Mouse (Mus musculus) heart, embryonic 15.5 days (tissue): Measurements from ENCODE around the gene Ttc30b. TPM values are rescaled to one million over a fixed set of nuclear protein-coding genes. Genes with fewer than 3 reads are reported as not detected.
"Not testable (repeated sequence)": the region's sequence is repeated elsewhere in the genome, so short reads cannot be mapped to it uniquely, and the experiment has no call there.

Experiments used
- ATAC-seq: fragments of 200-750 bp; cut with Nextera tagmentation; replicated peaks from 2 replicates; pipeline ENCODE4 v1.8.0; 2017; ENCODE audit warnings: low read depth, moderate TSS enrichment; ENCODE audit not compliant: insufficient number of reproducible peaks, insufficient read depth, low FRiP score
- H3K27ac ChIP-seq: fragments of 300-500 bp; sonication (generic); 2 replicates; pipeline ENCODE4 v1.5.1; 2015; ENCODE audit warnings: mild to moderate bottlenecking, inconsistent platforms
- H3K27me3 ChIP-seq: fragments of 300-500 bp; sonication (generic); 2 replicates; pipeline ENCODE4 v1.6.1; 2015; ENCODE audit warnings: inconsistent platforms
- H3K36me3 ChIP-seq: fragments of 300-500 bp; sonication (generic); 2 replicates; pipeline ENCODE4 v1.6.1; 2015; ENCODE audit warnings: mild to moderate bottlenecking, inconsistent platforms
- H3K4me1 ChIP-seq: fragments of 300-500 bp; sonication (generic); replicated peaks from 2 replicates; pipeline ENCODE4 v1.6.1; 2015; ENCODE audit warnings: inconsistent platforms
- H3K4me2 ChIP-seq: fragments of 300-500 bp; sonication (generic); 2 replicates; pipeline ENCODE4 v1.6.1; 2015; ENCODE audit warnings: inconsistent platforms, mild to moderate bottlenecking, moderate library complexity
- H3K4me3 ChIP-seq: fragments of 300-500 bp; sonication (generic); 2 replicates; pipeline ENCODE4 v1.5.1; 2015; ENCODE audit warnings: mild to moderate bottlenecking, inconsistent platforms
- H3K9ac ChIP-seq: fragments of 300-500 bp; sonication (generic); 2 replicates; pipeline ENCODE4 v1.6.1; 2015; ENCODE audit warnings: mild to moderate bottlenecking, inconsistent platforms
- H3K9me3 ChIP-seq: fragments of 300-500 bp; sonication (generic); replicated peaks from 2 replicates; pipeline ENCODE4 v1.6.1; 2016; ENCODE audit warnings: inconsistent platforms
- WGBS: fragments of 180-500 bp; shearing (Covaris S2); methylation state at CpG from one replicate; pipeline ENCODE4 v1.1.7; 2015; ENCODE audit warnings: mixed read lengths; 5-methylcytosine and 5-hydroxymethylcytosine counted together
- polyA plus RNA-seq: library from polyadenylated mRNA; unstranded; fragments of >200 nt; fragmentation: Nextera tagmentation; extraction: Ambion mirVana; gene quantifications from 2 replicates; pipeline ENCODE4 v1.2.1, GENCODE M21; 2015

Gene Ttc30b
- polyA plus RNA-seq, 1 experiment from 2014 or later, result 11.7 TPM

DNA sequence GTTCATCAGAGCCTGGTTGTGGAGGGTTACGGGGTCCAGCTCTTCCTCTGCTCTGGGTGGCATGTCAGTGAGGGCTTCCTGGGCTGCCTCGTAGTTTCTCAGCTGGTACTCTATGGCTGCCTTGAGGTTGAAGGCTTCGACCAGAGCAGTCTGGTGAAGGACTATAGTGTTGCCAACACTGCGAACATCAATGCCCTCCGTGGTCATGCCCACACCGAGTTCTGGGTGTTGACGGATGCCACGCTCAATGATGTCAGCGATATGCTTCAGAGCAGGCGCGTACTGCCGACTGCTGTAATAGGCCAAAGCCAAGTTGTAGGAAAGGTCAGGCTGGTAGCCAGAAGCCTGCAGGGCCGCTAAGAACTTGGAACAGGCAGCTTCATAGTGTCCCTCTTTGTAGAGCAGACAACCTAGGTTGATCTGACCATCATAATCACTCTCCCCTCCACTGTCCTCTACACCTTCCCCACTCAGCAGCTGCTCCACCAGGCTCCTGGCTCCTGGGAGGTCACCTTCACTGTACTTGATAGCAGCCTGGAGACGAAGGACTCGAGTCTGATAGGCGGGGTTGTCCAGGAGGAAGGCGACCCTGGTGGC lies 767 bp downstream of the Ttc30b start:
- H3K9ac ChIP-seq, result peak overlapping the region; percentile 48
- not testable (repeated sequence) for H3K27me3 ChIP-seq, ATAC-seq, H3K4me1 ChIP-seq, H3K9me3 ChIP-seq, H3K36me3 ChIP-seq
- H3K4me3 ChIP-seq, result peak overlapping the region; percentile 68
- H3K27ac ChIP-seq, result 0 out of 2 replicates have a peak overlapping the region, but pooled peaks have one; percentile 82
- WGBS, result 62% methylated on average over 16 of the region's 17 CpGs
- H3K4me2 ChIP-seq, result peak overlapping the region; percentile 62

DNA sequence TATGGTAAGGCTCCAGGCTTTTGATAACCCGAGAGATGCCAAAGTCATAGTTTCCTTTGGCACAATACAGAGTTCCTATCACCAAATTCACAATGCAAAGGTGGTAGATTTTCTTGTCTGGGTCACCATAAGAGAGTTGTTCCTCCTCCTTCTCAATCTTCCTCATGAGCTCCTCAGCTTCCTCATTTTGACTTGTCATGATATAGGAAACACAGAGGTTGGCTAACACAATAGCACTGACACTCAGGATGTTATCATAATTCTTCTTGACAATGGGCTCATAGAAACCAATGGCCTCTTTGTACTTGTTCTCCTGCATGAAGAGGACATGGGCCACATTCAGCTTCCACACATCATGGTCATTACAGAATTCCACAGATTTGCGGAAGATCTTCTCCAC lies 1.7 kb downstream of the Ttc30b start:
- H3K27me3 ChIP-seq, H3K4me1 ChIP-seq, ATAC-seq, H3K4me2 ChIP-seq, H3K36me3 ChIP-seq, H3K9me3 ChIP-seq, H3K27ac ChIP-seq, H3K9ac ChIP-seq, H3K4me3 ChIP-seq: not testable (repeated sequence)
- WGBS, result 86% methylated on average over 2 of the region's 2 CpGs

DNA sequence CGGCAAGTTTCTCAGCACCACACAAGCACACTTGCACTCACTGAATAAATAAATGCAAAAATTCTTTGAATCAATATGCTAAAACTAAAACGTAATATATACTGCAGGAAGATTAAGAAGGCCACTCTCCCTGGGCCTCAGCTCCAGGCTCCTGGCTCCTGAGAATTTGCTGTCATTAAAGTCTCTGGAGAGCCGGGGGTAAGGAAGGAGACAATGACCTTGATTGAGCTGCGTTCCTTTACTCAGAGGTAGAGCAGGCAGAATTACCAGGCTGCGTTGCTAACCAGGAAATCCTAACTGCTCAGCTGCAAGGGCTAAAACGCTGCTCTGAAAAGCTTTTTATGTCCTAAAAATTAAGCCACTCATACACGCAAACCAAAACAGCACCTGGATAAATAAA lies 4.8 kb downstream of the Ttc30b start:
- Histone ChIP-seq H3K4me2 (no peak overlapping the region), H3K9ac (no peak overlapping the region), H3K27me3 (no peaks in the 10 kb centered on the region), H3K36me3 (no peaks in the 10 kb centered on the region), H3K4me3 (no peak overlapping the region), H3K4me1 (peaks cover 10% of the 10 kb centered on the region), H3K27ac (peak overlapping the region; percentile 71), H3K9me3 (no peaks in the 10 kb centered on the region)
- no peak for ATAC-seq
- WGBS, result 30% methylated on average over 7 of the region's 7 CpGs

DNA sequence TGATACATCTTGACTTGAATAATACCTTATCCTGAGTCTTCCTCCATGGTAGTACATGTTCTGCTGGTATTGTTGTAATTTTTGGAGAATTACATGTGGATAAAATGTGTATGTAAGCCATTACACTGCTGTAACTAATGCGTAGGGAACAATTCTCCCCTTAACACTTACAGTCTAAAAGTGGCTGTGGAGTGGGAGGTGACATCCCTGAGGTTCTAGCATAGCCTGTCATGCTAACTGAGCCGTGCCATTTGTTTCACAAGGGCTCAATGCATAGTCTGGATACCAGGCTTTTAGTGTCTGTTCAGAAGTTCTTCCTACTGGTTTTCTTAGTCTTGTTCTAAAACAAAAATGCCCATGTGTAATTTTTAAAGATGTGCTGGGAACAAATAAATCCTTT lies 7.4 kb downstream of the Ttc30b start:
- H3K27me3 ChIP-seq, result no peaks in the 10 kb centered on the region
- WGBS, result 80% methylated on average over 2 of the region's 2 CpGs
- H3K4me2 ChIP-seq, result no peak overlapping the region
- H3K4me1 ChIP-seq, result peaks cover 10% of the 10 kb centered on the region
- H3K4me3 ChIP-seq, result no peak overlapping the region
- ATAC-seq, result no peak
- no peaks in the 10 kb centered on the region for H3K9me3 ChIP-seq
- H3K36me3 ChIP-seq, result no peaks in the 10 kb centered on the region
- H3K27ac ChIP-seq, result no peak overlapping the region
- H3K9ac ChIP-seq, result no peak overlapping the region

DNA sequence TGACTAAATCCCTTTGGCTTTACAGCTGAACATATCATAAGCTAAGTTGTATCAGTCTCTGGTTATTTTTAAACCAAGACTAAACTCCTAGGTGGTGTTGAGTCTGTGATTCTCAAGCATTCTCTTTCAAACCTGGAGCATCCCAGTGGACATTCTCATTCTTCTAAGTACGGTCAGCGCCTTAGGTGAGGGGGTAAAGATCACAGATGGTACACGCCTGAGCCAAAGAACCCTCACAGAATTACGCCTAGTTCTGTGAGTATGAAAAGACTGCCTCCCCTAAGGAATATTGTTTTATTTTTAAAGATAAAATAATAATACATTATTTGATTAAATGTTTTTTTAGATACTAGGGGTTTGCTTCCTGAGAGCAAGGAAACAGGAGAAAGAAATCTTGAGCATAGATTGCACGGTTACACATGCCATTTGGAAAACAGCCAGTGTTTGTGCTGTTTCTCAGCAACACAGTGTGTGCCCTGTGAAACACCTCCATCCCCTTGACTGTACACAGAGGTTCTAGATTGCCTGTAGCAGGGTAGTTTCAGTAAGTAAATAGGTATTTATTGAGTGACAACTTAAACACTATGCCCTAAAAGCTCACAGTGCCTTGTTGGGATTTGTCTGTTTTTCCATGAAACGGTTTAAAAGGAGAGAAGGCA lies 8.5 kb downstream of the Ttc30b start:
- Histone ChIP-seq H3K36me3 (no peaks in the 10 kb centered on the region), H3K9me3 (no peaks in the 10 kb centered on the region), H3K4me2 (no peak overlapping the region), H3K9ac (no peak overlapping the region), H3K4me1 (peaks cover 10% of the 10 kb centered on the region), H3K4me3 (no peak overlapping the region), H3K27me3 (no peaks in the 10 kb centered on the region), H3K27ac (no peak overlapping the region)
- WGBS, result 85% methylated on average over 6 of the region's 6 CpGs
- ATAC-seq, result no peak

DNA sequence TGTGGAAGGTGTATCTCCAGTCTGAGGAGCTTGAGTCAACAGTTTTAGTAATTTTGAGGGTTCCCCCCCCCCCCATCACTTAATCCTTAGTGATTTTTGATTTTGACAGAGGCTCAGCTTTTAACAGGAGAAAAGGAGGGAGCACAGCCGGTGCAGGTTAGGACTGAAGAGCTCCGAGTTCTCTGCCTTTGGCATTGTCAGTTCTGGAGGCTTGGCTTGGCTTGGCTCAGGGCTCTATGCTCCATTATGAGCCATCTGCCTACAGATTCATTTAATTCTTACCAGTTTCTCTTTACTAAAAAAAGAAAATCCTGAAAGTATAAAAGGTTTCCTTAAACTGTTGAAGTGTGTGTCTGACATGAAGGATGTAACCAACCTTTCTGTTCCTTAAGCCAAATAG lies 9.2 kb downstream of the Ttc30b start:
- H3K27me3 ChIP-seq, result no peaks in the 10 kb centered on the region
- no peak overlapping the region for H3K4me3 ChIP-seq
- no peaks in the 10 kb centered on the region for H3K9me3 ChIP-seq
- H3K36me3 ChIP-seq, result no peaks in the 10 kb centered on the region
- no peak overlapping the region for H3K27ac ChIP-seq
- no peak for ATAC-seq
- 95% methylated on average over 2 of the region's 2 CpGs for WGBS
- no peak overlapping the region for H3K9ac ChIP-seq
- peaks cover 9% of the 10 kb centered on the region for H3K4me1 ChIP-seq
- H3K4me2 ChIP-seq, result no peak overlapping the region

DNA sequence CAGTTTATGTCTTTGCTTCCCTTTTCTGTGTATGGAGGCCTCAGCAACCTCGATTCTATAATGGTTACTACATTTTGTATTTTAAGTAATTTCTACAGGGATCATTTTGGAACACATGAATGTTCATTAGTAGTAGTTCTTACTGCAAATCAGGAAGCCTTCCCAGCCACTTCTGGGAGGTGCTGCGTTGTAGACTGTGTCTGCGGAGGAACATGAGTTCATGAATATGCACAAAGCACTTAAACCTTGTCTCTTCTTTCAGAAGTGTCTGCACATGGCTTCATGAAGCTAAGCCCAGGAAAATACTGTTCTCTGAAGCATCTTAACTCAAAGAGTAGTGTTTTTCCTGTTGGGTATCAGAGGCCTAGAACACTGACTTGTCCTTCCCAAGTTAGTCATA lies 10.4 kb downstream of the Ttc30b start:
- H3K4me2 ChIP-seq, result no peak overlapping the region
- no peak overlapping the region for H3K9ac ChIP-seq
- H3K27ac ChIP-seq, result no peak overlapping the region
- no peaks in the 10 kb centered on the region for H3K27me3 ChIP-seq
- no peaks in the 10 kb centered on the region for H3K4me1 ChIP-seq
- no peak overlapping the region for H3K4me3 ChIP-seq
- 91% methylated on average over 3 of the region's 3 CpGs for WGBS
- no peaks in the 10 kb centered on the region for H3K9me3 ChIP-seq
- no peak for ATAC-seq
- H3K36me3 ChIP-seq, result no peaks in the 10 kb centered on the region

DNA sequence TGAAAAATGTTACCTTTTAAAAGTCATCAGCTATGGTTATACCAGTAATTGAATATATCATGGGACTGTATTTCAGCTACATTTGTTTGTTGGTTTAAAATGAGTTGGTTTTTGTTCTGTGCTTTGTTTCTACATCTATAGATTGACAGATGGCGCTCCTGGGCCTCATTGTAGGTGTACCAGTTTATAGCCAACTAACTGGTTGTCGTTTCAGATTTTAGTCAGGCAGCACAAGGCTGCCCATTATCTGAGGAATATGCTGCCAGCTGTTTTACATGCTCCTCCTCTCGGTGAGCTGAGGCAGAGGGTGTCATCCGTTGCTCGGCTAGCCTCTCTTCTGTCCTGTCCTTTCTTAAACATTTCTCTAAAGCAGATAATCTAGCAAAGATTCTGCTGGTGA lies 12.3 kb downstream of the Ttc30b start:
- Histone ChIP-seq H3K27me3 (no peaks in the 10 kb centered on the region), H3K36me3 (no peaks in the 10 kb centered on the region), H3K9me3 (no peaks in the 10 kb centered on the region), H3K4me3 (no peak overlapping the region), H3K4me2 (no peak overlapping the region), H3K9ac (no peak overlapping the region), H3K4me1 (no peaks in the 10 kb centered on the region), H3K27ac (no peak overlapping the region)
- WGBS, result 84% methylated on average over 5 of the region's 5 CpGs
- no peak for ATAC-seq

DNA sequence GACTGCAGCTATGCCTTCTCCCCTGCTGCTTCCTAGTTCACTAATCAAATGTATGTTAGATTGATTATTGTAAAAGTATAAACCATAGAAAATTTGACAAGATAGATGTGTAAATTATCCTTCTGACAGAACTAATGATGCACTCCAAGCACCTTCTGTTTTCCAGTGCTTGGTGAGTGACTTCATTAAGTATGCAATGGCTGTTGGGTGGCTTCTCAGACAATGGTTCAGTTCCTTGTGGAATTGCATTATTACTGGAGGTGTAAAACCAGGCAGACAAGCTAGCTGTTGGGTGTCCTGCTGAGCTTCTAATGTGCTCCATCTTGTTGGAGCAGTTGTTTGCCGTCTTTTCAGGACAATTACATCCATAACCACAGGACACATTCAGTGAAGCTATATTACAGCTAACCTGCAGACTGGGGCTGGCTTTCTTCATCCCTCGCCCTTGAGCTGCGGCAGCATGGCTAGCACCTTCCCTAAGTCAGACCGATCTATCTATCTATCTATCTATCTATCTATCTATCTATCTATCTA lies 14.5 kb downstream of the Ttc30b start:
- Histone ChIP-seq H3K36me3 (no peaks in the 10 kb centered on the region), H3K4me1 (no peaks in the 10 kb centered on the region), H3K9ac (no peak overlapping the region), H3K4me2 (no peak overlapping the region), H3K27ac (no peak overlapping the region), H3K4me3 (no peak overlapping the region), H3K27me3 (no peaks in the 10 kb centered on the region), H3K9me3 (no peaks in the 10 kb centered on the region)
- 85% methylated on average over 4 of the region's 4 CpGs for whole genome bisulfite sequencing
- no peak for ATAC-seq

DNA sequence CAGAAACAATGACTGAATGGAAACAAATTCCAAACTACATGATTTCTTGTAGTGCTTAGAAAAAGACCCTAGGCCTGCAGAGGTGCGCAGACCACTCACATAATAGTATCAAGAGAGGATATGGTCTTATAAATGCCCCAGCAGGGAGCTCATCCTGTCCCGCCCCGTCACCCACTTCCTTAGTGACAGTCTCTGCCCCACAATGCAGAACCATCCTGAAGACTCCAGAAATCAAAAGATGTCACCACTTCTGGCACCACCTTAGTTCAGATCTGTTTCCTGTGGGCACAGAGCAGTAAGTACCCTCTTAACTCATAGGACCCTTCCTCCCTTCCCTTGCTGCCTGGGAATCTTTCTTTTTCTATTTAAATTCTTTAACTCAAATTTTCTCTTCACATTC lies 23.3 kb downstream of the Ttc30b start:
- WGBS, result 88% methylated on average over 3 of the region's 3 CpGs
- no peak overlapping the region for H3K9ac ChIP-seq
- ATAC-seq, result no peak
- H3K9me3 ChIP-seq, result no peaks in the 10 kb centered on the region
- H3K4me3 ChIP-seq, result no peak overlapping the region
- H3K4me2 ChIP-seq, result no peak overlapping the region
- H3K27ac ChIP-seq, result no peak overlapping the region
- no peaks in the 10 kb centered on the region for H3K27me3 ChIP-seq
- peaks cover 6% of the 10 kb centered on the region; the same call in 1 of the 2 replicates for H3K36me3 ChIP-seq
- peaks cover 4% of the 10 kb centered on the region; the same call in 1 of the 2 replicates for H3K4me1 ChIP-seq

DNA sequence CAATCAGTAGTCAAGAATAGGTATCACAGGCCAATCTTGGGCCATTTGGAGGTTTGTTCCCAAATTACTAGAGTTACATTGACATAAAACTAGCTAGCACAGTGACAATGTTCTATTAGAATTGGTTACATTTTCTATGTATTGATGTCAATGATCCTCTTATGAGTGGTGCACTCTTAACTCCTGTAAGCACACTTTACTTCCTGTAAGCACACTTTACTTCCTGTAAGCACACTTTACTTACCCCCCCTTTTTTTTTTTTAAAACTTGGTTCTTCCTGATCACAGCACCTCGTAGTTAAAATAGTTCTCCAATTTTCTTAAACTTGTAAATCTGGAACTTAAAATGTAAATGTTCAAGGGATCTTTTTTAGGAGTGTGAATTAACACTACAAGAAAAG lies 31.2 kb downstream of the Ttc30b start:
- no peak overlapping the region for H3K9ac ChIP-seq
- no peaks in the 10 kb centered on the region for H3K27me3 ChIP-seq
- no peaks in the 10 kb centered on the region for H3K9me3 ChIP-seq
- H3K4me1 ChIP-seq, result no peaks in the 10 kb centered on the region
- H3K4me3 ChIP-seq, result no peak overlapping the region
- no peak overlapping the region for H3K4me2 ChIP-seq
- peaks cover 13% of the 10 kb centered on the region; the same call in 1 of the 2 replicates for H3K36me3 ChIP-seq
- no peak for ATAC-seq
- no peak overlapping the region for H3K27ac ChIP-seq
- WGBS, result 89% methylated on average over 1 of the region's 1 CpGs

DNA sequence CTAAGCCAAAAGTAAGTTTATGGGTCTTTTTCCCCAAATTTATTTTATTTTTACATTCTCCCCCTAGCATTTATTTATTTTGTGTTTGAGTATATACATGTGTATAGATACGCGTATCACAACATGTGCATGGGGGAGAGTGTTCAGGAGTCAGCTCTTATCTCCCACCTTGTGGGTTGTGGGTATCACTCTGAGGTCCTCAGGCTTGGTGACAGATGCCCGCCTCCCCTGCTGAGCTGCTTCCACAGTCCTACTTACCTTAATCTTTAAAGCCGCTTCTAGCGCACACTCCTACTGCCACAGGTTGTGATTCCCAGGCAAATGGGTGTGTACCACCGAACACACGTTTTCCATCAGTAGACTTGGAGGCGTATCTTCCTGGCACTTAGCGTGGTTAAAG lies 36.5 kb downstream of the Ttc30b start:
- H3K27me3 ChIP-seq, result no peaks in the 10 kb centered on the region
- no peak overlapping the region for H3K27ac ChIP-seq
- no peaks in the 10 kb centered on the region for H3K9me3 ChIP-seq
- WGBS, result 73% methylated on average over 9 of the region's 9 CpGs
- no peak overlapping the region for H3K4me2 ChIP-seq
- no peak for ATAC-seq
- H3K4me3 ChIP-seq, result no peak overlapping the region
- peaks cover 6% of the 10 kb centered on the region; the same call in 1 of the 2 replicates for H3K36me3 ChIP-seq
- no peaks in the 10 kb centered on the region for H3K4me1 ChIP-seq
- no peak overlapping the region for H3K9ac ChIP-seq
